9 mouse cellular contexts compared by ENCODE assay signal in the genomic region with DNA sequence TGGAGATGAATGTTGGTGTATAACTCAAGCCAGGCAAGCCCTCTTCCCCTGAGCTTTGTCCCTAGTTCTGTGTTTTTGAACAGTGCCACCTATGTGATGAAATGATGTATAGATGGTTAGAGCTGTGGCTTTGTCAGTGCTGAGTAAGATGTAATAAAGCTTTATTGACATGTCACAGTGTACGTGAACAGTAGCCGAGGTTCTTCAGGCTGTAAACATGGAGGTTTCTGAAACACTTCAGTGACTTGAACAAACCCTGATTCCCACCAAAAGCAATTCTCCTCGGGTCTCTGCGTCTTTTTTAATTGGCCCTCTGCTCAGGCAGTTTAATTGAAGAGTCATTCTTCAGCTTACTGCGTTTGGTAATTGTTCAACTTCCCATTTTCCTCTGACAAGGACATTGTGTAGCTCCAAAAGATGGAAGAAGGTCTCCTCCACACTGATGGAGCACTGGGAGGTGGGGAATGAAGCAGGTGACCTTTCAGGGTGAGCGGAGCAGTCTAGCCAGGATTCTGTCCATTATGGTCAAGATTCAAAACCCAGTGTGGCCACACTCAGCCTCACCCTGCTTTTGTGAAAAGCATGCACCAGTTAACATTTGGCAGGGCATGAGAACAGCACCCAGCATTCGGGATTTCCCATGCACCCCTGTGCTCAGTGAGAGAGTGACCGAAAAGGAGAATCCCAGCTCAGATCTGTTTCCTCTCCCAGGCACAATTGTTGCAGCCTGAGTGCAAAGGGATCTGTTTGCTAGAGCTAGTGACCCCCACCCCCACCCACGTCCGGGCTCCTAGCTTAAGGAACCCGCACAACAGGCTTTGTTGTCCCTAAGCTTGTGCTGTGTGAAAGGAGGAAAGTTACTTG.
DNase-seq lines count a peak whose midpoint lies in the region; ATAC-seq and TF ChIP-seq lines count a peak whose summit lies in the region.
"Had no signal": no experiment of that assay in that cellular context is flagged by ENCODE, and none has a peak within 500 bp of the region (broad histone marks: within the 10 kb centered on the region; RNA-seq: fewer than 3 reads in every experiment).

No protein-coding gene starts in this region.

- H3K4me3 ChIP-seq in lung, postnatal 0 days (ENCODE audit: low read depth, low read length): no peak overlapping the region
- H3K4me3 ChIP-seq in forebrain, embryonic 13.5 days: no peak overlapping the region

- no peak for TF ChIP-seq EP300 in lung, postnatal 0 days (IDR thresholded peaks at IDR 0.05)

- TF ChIP-seq CTCF in lung, postnatal 0 days (IDR thresholded peaks at IDR 0.05): 0 out of 2 replicates have a peak, but pooled peaks have one; percentile 3

- no peak overlapping the region for H3K9ac ChIP-seq in lung, postnatal 0 days (replicated peaks; ENCODE audit: low read depth)
- peak overlapping the region; percentile 12; the same call in 1 of the 2 replicates for H3K9ac ChIP-seq in forebrain, embryonic 13.5 days

- no peak overlapping the region for H3K27ac ChIP-seq in lung, postnatal 0 days (ENCODE audit: low read length)
- H3K27ac ChIP-seq in forebrain, embryonic 13.5 days: peak overlapping the region; percentile 44; the same call in 1 of the 2 replicates

- 55% methylated on average over 11 of the region's 11 CpGs for WGBS in lung, postnatal 0 days
- WGBS in forebrain, embryonic 13.5 days: 8% methylated on average over 11 of the region's 11 CpGs

- H3K36me3 ChIP-seq in lung, postnatal 0 days (ENCODE audit: insufficient read depth, low read length): no peaks in the 10 kb centered on the region
- H3K36me3 ChIP-seq in forebrain, embryonic 13.5 days (ENCODE audit: poor library complexity, severe bottlenecking): no peaks in the 10 kb centered on the region

- DNase-seq in lung, postnatal 0 days (ENCODE audit: low spot score): no peak
- DNase-seq in lung, postnatal 14 days: no peak
- DNase-seq in thymus, adult 18-20 months: no peak
- DNase-seq in urinary bladder, postnatal 36 days (ENCODE audit: low spot score in 2 of 2): no peak
- no peak for DNase-seq in right cerebral cortex, postnatal 25 days
- no peak for DNase-seq in layer of hippocampus, adult 9-11 months
- DNase-seq: cerebellum, postnatal 10 days had no signal

- H3K4me2 ChIP-seq in lung, postnatal 0 days (replicated peaks; ENCODE audit: low read depth, low read length): no peak overlapping the region
- peak overlapping the region; percentile 10; the same call in 1 of the 2 replicates for H3K4me2 ChIP-seq in forebrain, embryonic 13.5 days

- no peaks in the 10 kb centered on the region for H3K27me3 ChIP-seq in lung, postnatal 0 days (replicated peaks; ENCODE audit: insufficient read depth, low read length)
- H3K27me3 ChIP-seq in forebrain, embryonic 13.5 days: no peaks in the 10 kb centered on the region

- no peak for ATAC-seq in lung, postnatal 0 days
- ATAC-seq in forebrain, embryonic 13.5 days: peak; percentile 59
- ATAC-seq in megakaryocyte, adult 5-6 weeks (ENCODE audit: poor library complexity, severe bottlenecking): 0 out of 2 replicates have a peak, but pooled peaks have one; percentile 13

- no peaks in the 10 kb centered on the region for H3K9me3 ChIP-seq in lung, postnatal 0 days (ENCODE audit: low read length)
- no peaks in the 10 kb centered on the region for H3K9me3 ChIP-seq in forebrain, embryonic 13.5 days (replicated peaks)

- H3K4me1 ChIP-seq in lung, postnatal 0 days (ENCODE audit: insufficient read depth, low read depth, low read length): no peaks in the 10 kb centered on the region
- peaks cover 26% of the 10 kb centered on the region for H3K4me1 ChIP-seq in forebrain, embryonic 13.5 days
